Mouse (Mus musculus): ENCODE results near the gene Bace2. TPM values are rescaled to one million over a fixed set of nuclear protein-coding genes. Genes with fewer than 3 reads are reported as not detected.

Bace2 gene
- polyA plus RNA-seq, 1 experiment from 2014 or later, result 3.6 TPM

GRCm38 (mm10) chr16:97402213-97402785 lies 45.8 kb downstream of the Bace2 start:
- H3K27ac ChIP-seq, result no peak overlapping the region
- no peak overlapping the region for H3K9ac ChIP-seq
- no peak for ATAC-seq (ENCODE audit: low read depth)
- no peaks in the 10 kb centered on the region for H3K9me3 ChIP-seq (replicated peaks)
- no peaks in the 10 kb centered on the region for H3K4me1 ChIP-seq (replicated peaks)
- no peak overlapping the region for H3K4me2 ChIP-seq
- 63% methylated on average over 4 of the region's 4 CpGs for WGBS (ENCODE audit: insufficient replicate concordance)
- H3K36me3 ChIP-seq, result no peaks in the 10 kb centered on the region
- DNase-seq, result no peak
- H3K27me3 ChIP-seq, result no peaks in the 10 kb centered on the region
- H3K4me3 ChIP-seq (replicated peaks), result no peak overlapping the region

DNA sequence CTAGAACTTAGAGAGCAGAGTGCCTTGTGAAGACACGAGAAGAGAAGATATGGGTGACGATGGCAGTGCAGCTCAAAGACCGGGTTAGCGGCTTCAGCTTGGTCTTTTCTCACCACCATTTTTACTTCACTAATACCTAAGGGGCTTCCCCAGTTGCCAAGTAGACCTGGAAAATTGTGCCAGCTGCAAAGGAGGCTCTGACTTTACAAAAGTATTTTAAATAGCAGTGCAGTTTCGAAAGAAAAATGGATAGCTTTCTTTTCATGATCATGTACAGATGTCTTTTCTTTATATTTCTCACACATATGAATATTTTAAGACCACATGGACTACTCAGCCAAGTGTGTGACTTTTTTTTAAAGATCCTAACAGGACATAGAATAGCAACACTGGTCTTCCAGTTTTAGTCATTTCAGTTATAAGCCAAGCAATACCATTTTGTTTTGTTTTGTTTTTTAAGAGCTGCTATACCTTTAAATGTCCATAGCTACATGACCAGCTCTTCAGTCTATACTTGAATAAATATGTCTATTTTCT lies 49.0 kb downstream of the Bace2 start:
- Histone ChIP-seq H3K4me2 (no peak overlapping the region), H3K4me1 (replicated peaks) (no peaks in the 10 kb centered on the region), H3K9ac (no peak overlapping the region), H3K9me3 (replicated peaks) (no peaks in the 10 kb centered on the region), H3K4me3 (replicated peaks) (no peak overlapping the region), H3K27ac (no peak overlapping the region), H3K36me3 (no peaks in the 10 kb centered on the region), H3K27me3 (no peaks in the 10 kb centered on the region)
- ATAC-seq (ENCODE audit: low read depth), result no peak
- no peak for DNase-seq
- WGBS (ENCODE audit: insufficient replicate concordance), result 71% methylated on average over 5 of the region's 5 CpGs

DNA sequence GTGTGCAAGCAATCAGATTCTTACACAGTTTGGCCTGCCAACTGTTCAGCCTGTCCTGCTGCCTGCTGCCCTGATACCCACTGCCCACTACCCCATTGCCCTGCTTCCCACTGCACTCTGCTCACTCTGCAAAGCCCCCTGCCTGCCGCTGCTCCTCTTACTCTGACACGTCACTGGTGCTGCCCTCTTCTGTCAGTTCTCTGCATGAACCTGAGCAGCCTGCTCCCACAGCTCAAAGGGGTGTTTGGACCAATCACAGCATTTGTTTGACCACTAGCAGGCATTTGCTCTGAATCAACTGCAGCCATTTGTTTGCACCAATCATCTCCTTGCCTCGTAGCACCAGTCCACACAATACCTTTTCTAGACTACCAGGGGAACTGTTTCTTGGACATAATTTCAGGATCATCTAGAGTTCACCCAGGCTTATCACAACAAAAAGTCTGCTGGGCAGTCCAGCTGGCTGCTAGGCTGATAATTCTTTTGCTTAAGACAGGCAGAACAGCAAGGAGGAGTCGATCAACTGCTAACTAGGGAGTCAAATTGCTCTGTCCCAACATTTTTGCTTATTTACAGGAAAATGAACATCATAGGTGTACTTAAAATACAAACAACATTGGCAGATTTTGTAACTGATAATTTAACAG lies 61.5 kb downstream of the Bace2 start:
- Histone ChIP-seq H3K4me3 (replicated peaks) (no peak overlapping the region), H3K4me2 (no peak overlapping the region), H3K4me1 (replicated peaks) (peaks cover 7% of the 10 kb centered on the region; the same call in 1 of the 2 replicates), H3K36me3 (no peaks in the 10 kb centered on the region), H3K27ac (no peak overlapping the region), H3K9me3 (replicated peaks) (no peaks in the 10 kb centered on the region), H3K9ac (no peak overlapping the region), H3K27me3 (no peaks in the 10 kb centered on the region)
- peak; percentile 43 for ATAC-seq (ENCODE audit: low read depth)
- 4% methylated on average over 4 of the region's 4 CpGs for WGBS (ENCODE audit: insufficient replicate concordance)
- peak; percentile 4 for DNase-seq

DNA sequence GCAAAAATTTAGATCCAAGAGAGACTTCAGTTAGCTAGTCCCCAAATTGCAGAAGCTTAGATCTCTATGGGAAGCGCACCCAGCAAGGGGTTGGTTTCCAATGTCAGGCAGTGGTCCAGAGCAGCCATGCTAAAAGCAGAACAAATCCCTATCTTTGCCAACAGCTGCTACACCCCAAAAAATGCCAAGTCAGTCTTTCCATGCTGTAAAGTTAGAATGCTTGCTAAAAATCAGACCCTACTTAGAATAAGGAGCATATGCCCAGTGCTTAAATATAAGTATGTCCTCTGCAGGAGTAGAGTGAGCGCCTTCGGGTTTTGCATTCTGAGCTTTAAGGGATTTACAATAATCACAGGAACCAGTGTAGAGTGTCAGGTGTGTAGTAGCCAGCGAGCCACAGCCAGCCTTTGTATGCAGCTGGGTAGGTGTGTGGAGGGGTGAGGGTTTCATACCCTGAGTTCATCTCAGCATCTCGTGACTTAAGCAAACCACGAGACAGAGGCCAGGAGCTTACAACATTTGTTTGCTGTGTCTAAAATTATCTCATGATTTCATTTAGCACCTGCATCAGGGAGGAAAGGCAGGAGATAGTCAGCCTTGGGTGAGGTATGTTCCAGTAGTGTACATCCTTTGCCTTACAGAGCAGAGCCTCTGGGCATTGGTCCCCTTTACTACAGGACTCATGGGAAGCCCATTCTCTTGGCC lies 62.4 kb downstream of the Bace2 start:
- Histone ChIP-seq H3K4me2 (no peak overlapping the region), H3K9ac (no peak overlapping the region), H3K36me3 (no peaks in the 10 kb centered on the region), H3K27me3 (no peaks in the 10 kb centered on the region), H3K4me1 (replicated peaks) (peaks cover 7% of the 10 kb centered on the region; the same call in 1 of the 2 replicates), H3K9me3 (replicated peaks) (no peaks in the 10 kb centered on the region), H3K4me3 (replicated peaks) (no peak overlapping the region), H3K27ac (no peak overlapping the region)
- ATAC-seq (ENCODE audit: low read depth) (no peak), DNase-seq (no peak)
- 60% methylated on average over 6 of the region's 6 CpGs for WGBS (ENCODE audit: insufficient replicate concordance)

DNA sequence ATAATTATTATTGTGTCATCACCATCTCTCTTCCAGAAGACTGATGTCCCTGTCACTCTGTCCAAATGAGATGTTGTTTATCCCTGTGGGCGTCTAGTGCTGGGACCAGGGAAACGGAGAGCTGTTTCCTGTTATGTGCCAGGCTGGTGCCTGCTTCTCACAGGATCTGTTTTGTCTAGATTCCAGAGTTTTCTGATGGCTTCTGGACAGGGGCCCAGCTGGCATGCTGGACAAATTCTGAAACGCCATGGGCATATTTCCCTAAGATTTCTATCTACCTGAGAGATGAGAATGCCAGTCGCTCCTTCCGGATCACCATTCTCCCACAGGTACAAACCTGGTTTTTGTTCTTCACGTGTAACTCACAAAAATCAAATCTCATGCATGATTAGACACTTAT lies 65.1 kb downstream of the Bace2 start:
- 69% methylated on average over 6 of the region's 6 CpGs for WGBS (ENCODE audit: insufficient replicate concordance)
- H3K9ac ChIP-seq, result no peak overlapping the region
- H3K27ac ChIP-seq, result no peak overlapping the region
- no peaks in the 10 kb centered on the region for H3K9me3 ChIP-seq (replicated peaks)
- H3K4me1 ChIP-seq (replicated peaks), result peaks cover 7% of the 10 kb centered on the region; the same call in 1 of the 2 replicates
- no peak overlapping the region for H3K4me3 ChIP-seq (replicated peaks)
- H3K27me3 ChIP-seq, result no peaks in the 10 kb centered on the region
- H3K36me3 ChIP-seq, result no peaks in the 10 kb centered on the region
- ATAC-seq (ENCODE audit: low read depth), result no peak
- no peak overlapping the region for H3K4me2 ChIP-seq
- DNase-seq, result no peak

GRCm38 (mm10) chr16:97423627-97424026 lies 67.1 kb downstream of the Bace2 start:
- H3K27ac ChIP-seq, result no peak overlapping the region
- no peak overlapping the region for H3K4me2 ChIP-seq
- peaks cover under 1% of the 10 kb centered on the region; the same call in 1 of the 2 replicates for H3K4me1 ChIP-seq (replicated peaks)
- no peaks in the 10 kb centered on the region for H3K9me3 ChIP-seq (replicated peaks)
- no peak overlapping the region for H3K9ac ChIP-seq
- no peaks in the 10 kb centered on the region for H3K36me3 ChIP-seq
- no peak for DNase-seq
- H3K4me3 ChIP-seq (replicated peaks), result no peak overlapping the region
- H3K27me3 ChIP-seq, result no peaks in the 10 kb centered on the region
- 49% methylated on average over 1 of the region's 1 CpGs for WGBS (ENCODE audit: insufficient replicate concordance)
- no peak for ATAC-seq (ENCODE audit: low read depth)

DNA sequence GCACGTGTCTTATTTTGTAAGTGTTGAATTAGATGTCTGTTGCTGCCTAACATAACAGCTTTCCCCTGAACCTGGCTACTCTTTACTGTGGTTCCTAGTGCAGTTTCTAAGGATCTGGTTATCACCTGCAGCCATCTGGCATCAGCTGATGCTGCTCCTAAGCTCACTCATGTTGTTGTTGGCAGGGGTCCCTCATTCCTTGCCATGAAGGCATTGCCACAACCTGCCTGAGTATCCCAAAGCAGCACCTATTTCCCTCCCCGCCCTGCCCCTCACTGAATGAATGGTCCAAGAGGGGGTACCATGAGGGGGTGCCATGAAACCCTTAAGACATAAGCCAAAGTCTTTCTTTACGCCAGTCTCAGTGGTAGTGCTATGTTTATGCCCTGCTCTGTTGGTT lies 71.5 kb downstream of the Bace2 start:
- Histone ChIP-seq H3K9ac (no peak overlapping the region), H3K9me3 (replicated peaks) (no peaks in the 10 kb centered on the region), H3K4me2 (no peak overlapping the region), H3K27ac (no peak overlapping the region), H3K4me1 (replicated peaks) (no peaks in the 10 kb centered on the region), H3K4me3 (replicated peaks) (no peak overlapping the region), H3K36me3 (no peaks in the 10 kb centered on the region), H3K27me3 (no peaks in the 10 kb centered on the region)
- ATAC-seq (ENCODE audit: low read depth), result no peak
- 62% methylated on average over 3 of the region's 3 CpGs for whole genome bisulfite sequencing (ENCODE audit: insufficient replicate concordance)
- DNase-seq, result no peak

DNA sequence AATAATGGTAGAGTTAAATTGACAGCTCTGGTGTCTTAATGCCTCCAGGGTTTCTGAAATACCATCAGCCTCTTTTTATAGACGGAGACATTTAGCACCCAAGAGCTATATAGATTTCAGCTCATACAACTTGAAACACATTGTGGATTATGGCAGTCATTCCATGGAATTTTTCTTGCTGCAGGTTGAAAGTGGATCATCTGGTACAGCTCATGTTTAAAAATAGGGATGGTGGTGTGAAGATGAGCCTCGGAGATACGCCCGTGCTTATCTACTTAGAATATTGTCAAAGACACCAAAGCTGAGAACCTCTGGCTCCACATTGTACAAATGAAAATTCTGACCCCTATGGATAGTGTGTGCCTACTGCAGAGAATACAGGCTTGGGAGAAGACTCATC lies 73.5 kb downstream of the Bace2 start:
- H3K27me3 ChIP-seq, result no peaks in the 10 kb centered on the region
- no peak overlapping the region for H3K4me3 ChIP-seq (replicated peaks)
- no peak overlapping the region for H3K27ac ChIP-seq
- 75% methylated on average over 4 of the region's 4 CpGs for WGBS (ENCODE audit: insufficient replicate concordance)
- no peaks in the 10 kb centered on the region for H3K9me3 ChIP-seq (replicated peaks)
- DNase-seq (no peak), ATAC-seq (ENCODE audit: low read depth) (no peak)
- no peak overlapping the region for H3K9ac ChIP-seq
- no peaks in the 10 kb centered on the region for H3K4me1 ChIP-seq (replicated peaks)
- H3K4me2 ChIP-seq, result no peak overlapping the region
- H3K36me3 ChIP-seq, result no peaks in the 10 kb centered on the region

GRCm38 (mm10) chr16:97431328-97431727 lies 74.8 kb downstream of the Bace2 start:
- H3K36me3 ChIP-seq, result no peaks in the 10 kb centered on the region
- H3K27ac ChIP-seq, result no peak overlapping the region
- no peak overlapping the region for H3K9ac ChIP-seq
- DNase-seq (no peak), ATAC-seq (ENCODE audit: low read depth) (no peak)
- no peaks in the 10 kb centered on the region for H3K9me3 ChIP-seq (replicated peaks)
- H3K4me2 ChIP-seq, result no peak overlapping the region
- no peak overlapping the region for H3K4me3 ChIP-seq (replicated peaks)
- no peaks in the 10 kb centered on the region for H3K4me1 ChIP-seq (replicated peaks)
- 48% methylated on average over 4 of the region's 4 CpGs for WGBS (ENCODE audit: insufficient replicate concordance)
- H3K27me3 ChIP-seq, result no peaks in the 10 kb centered on the region

- Histone ChIP-seq H3K9me3 (replicated peaks) (no peaks in the 10 kb centered on the region), H3K4me3 (replicated peaks) (no peak overlapping the region), H3K27ac (no peak overlapping the region), H3K4me1 (replicated peaks) (no peaks in the 10 kb centered on the region), H3K27me3 (no peaks in the 10 kb centered on the region), H3K9ac (no peak overlapping the region), H3K4me2 (no peak overlapping the region), H3K36me3 (no peaks in the 10 kb centered on the region)
- 64% methylated on average over 2 of the region's 2 CpGs for WGBS (ENCODE audit: insufficient replicate concordance)
- ATAC-seq (ENCODE audit: low read depth), result no peak
- DNase-seq, result no peak
These were observed 77.7 kb downstream of the Bace2 start for GRCm38 (mm10) chr16:97434206-97434605.

DNA sequence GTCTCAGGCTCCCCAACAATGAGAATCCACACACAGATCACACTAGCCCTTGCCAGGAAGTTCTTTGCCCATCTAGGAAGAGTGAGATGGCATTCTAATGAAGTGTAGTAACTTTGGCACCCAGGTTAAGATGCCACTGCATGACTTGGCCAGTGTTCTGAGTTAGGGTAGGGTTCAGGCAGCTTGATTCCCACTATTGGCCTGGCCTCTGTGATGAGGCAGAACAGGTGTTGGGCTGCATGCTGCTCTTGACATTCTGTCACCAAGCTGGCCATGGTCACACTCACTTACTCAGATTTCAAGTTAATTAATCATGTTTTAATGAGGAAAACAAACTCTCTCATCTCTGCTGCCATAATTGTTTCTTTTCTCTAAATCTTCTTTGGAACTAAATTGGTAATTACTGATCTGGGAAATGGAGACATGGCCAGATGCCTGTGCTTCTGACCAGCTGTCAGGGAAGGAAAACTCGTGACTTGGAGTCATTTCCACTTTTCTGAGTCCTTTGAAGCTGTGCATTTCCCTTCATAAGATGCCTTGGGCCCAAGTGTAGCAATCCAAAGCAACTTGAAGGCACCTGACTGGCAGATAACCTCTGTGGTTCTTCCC lies 81.0 kb downstream of the Bace2 start:
- H3K4me1 ChIP-seq (replicated peaks), result no peaks in the 10 kb centered on the region
- ATAC-seq (ENCODE audit: low read depth) (no peak), DNase-seq (no peak)
- 19% methylated on average over 1 of the region's 1 CpGs for WGBS (ENCODE audit: insufficient replicate concordance)
- no peak overlapping the region for H3K9ac ChIP-seq
- H3K4me3 ChIP-seq (replicated peaks), result no peak overlapping the region
- no peaks in the 10 kb centered on the region for H3K9me3 ChIP-seq (replicated peaks)
- H3K27me3 ChIP-seq, result no peaks in the 10 kb centered on the region
- H3K36me3 ChIP-seq, result no peaks in the 10 kb centered on the region
- no peak overlapping the region for H3K4me2 ChIP-seq
- H3K27ac ChIP-seq, result no peak overlapping the region
